Mouse (Mus musculus): ENCODE measurements around the gene Serpind1. TPM values are rescaled to one million over a fixed set of nuclear protein-coding genes. Genes with fewer than 3 reads are reported as not detected.

Serpind1 gene
- polyA plus RNA-seq, 1 experiment, result not detected

GRCm38 (mm10) chr16:17356031-17356430, 24.9 kb downstream of the Serpind1 start:
- H3K27me3 ChIP-seq (ENCODE audit: control insufficient read depth, insufficient read depth, low read length, poor library complexity, severe bottlenecking), result no peaks in the 10 kb centered on the region
- H3K4me1 ChIP-seq (ENCODE audit: control insufficient read depth, insufficient read depth, low read length), result no peaks in the 10 kb centered on the region
- H3K4me3 ChIP-seq (ENCODE audit: low read depth, low read length), result no peak overlapping the region
- H3K36me3 ChIP-seq (ENCODE audit: control insufficient read depth, insufficient read depth, low read length, poor library complexity, severe bottlenecking), result peaks cover 3% of the 10 kb centered on the region; the same call in 1 of the 2 replicates
- H3K9me3 ChIP-seq (replicated peaks; ENCODE audit: control insufficient read depth, insufficient read depth, low read length, poor library complexity, severe bottlenecking), result no peaks in the 10 kb centered on the region
- H3K9ac ChIP-seq (ENCODE audit: low read depth, poor library complexity, severe bottlenecking), result no peak overlapping the region
- no peak overlapping the region for H3K27ac ChIP-seq (ENCODE audit: insufficient read depth, low read length)
- TF ChIP-seq POLR2A (IDR thresholded peaks at IDR 0.05; ENCODE audit: insufficient read depth, low read length) (no peak), CTCF (IDR thresholded peaks at IDR 0.05; ENCODE audit: low read depth, low read length) (no peak), EP300 (IDR thresholded peaks at IDR 0.05; ENCODE audit: insufficient read depth, low read depth, low read length) (no peak)

GRCm38 (mm10) chr16:17358787-17359186, 27.6 kb downstream of the Serpind1 start:
- no peak overlapping the region for H3K4me3 ChIP-seq (ENCODE audit: low read depth, low read length)
- no peaks in the 10 kb centered on the region; the same call in 1 of the 2 replicates for H3K36me3 ChIP-seq (ENCODE audit: control insufficient read depth, insufficient read depth, low read length, poor library complexity, severe bottlenecking)
- H3K9ac ChIP-seq (ENCODE audit: low read depth, poor library complexity, severe bottlenecking), result no peak overlapping the region
- H3K27ac ChIP-seq (ENCODE audit: insufficient read depth, low read length), result no peak overlapping the region
- TF ChIP-seq EP300 (IDR thresholded peaks at IDR 0.05; ENCODE audit: insufficient read depth, low read depth, low read length), result no peak
- TF ChIP-seq CTCF (IDR thresholded peaks at IDR 0.05; ENCODE audit: low read depth, low read length), result no peak
- no peak for TF ChIP-seq POLR2A (IDR thresholded peaks at IDR 0.05; ENCODE audit: insufficient read depth, low read length)
- H3K9me3 ChIP-seq (replicated peaks; ENCODE audit: control insufficient read depth, insufficient read depth, low read length, poor library complexity, severe bottlenecking), result no peaks in the 10 kb centered on the region
- H3K27me3 ChIP-seq (ENCODE audit: control insufficient read depth, insufficient read depth, low read length, poor library complexity, severe bottlenecking), result no peaks in the 10 kb centered on the region
- H3K4me1 ChIP-seq (ENCODE audit: control insufficient read depth, insufficient read depth, low read length), result no peaks in the 10 kb centered on the region

GRCm38 (mm10) chr16:17382306-17382705, 51.1 kb downstream of the Serpind1 start:
- H3K27me3 ChIP-seq (ENCODE audit: control insufficient read depth, insufficient read depth, low read length, poor library complexity, severe bottlenecking), result no peaks in the 10 kb centered on the region

GRCm38 (mm10) chr16:17383594-17384326, 52.6 kb downstream of the Serpind1 start:
- Histone ChIP-seq H3K27ac (ENCODE audit: insufficient read depth, low read length) (no peak overlapping the region), H3K9me3 (replicated peaks; ENCODE audit: control insufficient read depth, insufficient read depth, low read length, poor library complexity, severe bottlenecking) (no peaks in the 10 kb centered on the region), H3K36me3 (ENCODE audit: control insufficient read depth, insufficient read depth, low read length, poor library complexity, severe bottlenecking) (no peaks in the 10 kb centered on the region), H3K4me3 (ENCODE audit: low read depth, low read length) (no peak overlapping the region), H3K4me1 (ENCODE audit: control insufficient read depth, insufficient read depth, low read length) (no peaks in the 10 kb centered on the region), H3K27me3 (ENCODE audit: control insufficient read depth, insufficient read depth, low read length, poor library complexity, severe bottlenecking) (no peaks in the 10 kb centered on the region), H3K9ac (ENCODE audit: low read depth, poor library complexity, severe bottlenecking) (no peak overlapping the region)
- no peak for TF ChIP-seq EP300 (IDR thresholded peaks at IDR 0.05; ENCODE audit: insufficient read depth, low read depth, low read length)
- no peak for TF ChIP-seq POLR2A (IDR thresholded peaks at IDR 0.05; ENCODE audit: insufficient read depth, low read length)
- no peak for TF ChIP-seq CTCF (IDR thresholded peaks at IDR 0.05; ENCODE audit: low read depth, low read length)

More at GRCm38 (mm10) chr16:17382306-17382705, 51.1 kb downstream of the Serpind1 start:
- H3K9ac ChIP-seq (ENCODE audit: low read depth, poor library complexity, severe bottlenecking), result no peak overlapping the region
- no peaks in the 10 kb centered on the region for H3K9me3 ChIP-seq (replicated peaks; ENCODE audit: control insufficient read depth, insufficient read depth, low read length, poor library complexity, severe bottlenecking)
- H3K4me1 ChIP-seq (ENCODE audit: control insufficient read depth, insufficient read depth, low read length), result no peaks in the 10 kb centered on the region
- no peaks in the 10 kb centered on the region for H3K36me3 ChIP-seq (ENCODE audit: control insufficient read depth, insufficient read depth, low read length, poor library complexity, severe bottlenecking)
- no peak overlapping the region for H3K27ac ChIP-seq (ENCODE audit: insufficient read depth, low read length)
- no peak overlapping the region for H3K4me3 ChIP-seq (ENCODE audit: low read depth, low read length)
- TF ChIP-seq EP300 (IDR thresholded peaks at IDR 0.05; ENCODE audit: insufficient read depth, low read depth, low read length) (no peak), CTCF (IDR thresholded peaks at IDR 0.05; ENCODE audit: low read depth, low read length) (no peak), POLR2A (IDR thresholded peaks at IDR 0.05; ENCODE audit: insufficient read depth, low read length) (no peak)

GRCm38 (mm10) chr16:17392784-17393183, 61.6 kb downstream of the Serpind1 start:
- no peak overlapping the region for H3K4me3 ChIP-seq (ENCODE audit: low read depth, low read length)
- no peak overlapping the region for H3K27ac ChIP-seq (ENCODE audit: insufficient read depth, low read length)
- no peaks in the 10 kb centered on the region for H3K27me3 ChIP-seq (ENCODE audit: control insufficient read depth, insufficient read depth, low read length, poor library complexity, severe bottlenecking)
- no peak for TF ChIP-seq EP300 (IDR thresholded peaks at IDR 0.05; ENCODE audit: insufficient read depth, low read depth, low read length)
- H3K4me1 ChIP-seq (ENCODE audit: control insufficient read depth, insufficient read depth, low read length), result no peaks in the 10 kb centered on the region
- H3K9me3 ChIP-seq (replicated peaks; ENCODE audit: control insufficient read depth, insufficient read depth, low read length, poor library complexity, severe bottlenecking), result no peaks in the 10 kb centered on the region
- no peaks in the 10 kb centered on the region for H3K36me3 ChIP-seq (ENCODE audit: control insufficient read depth, insufficient read depth, low read length, poor library complexity, severe bottlenecking)
- no peak overlapping the region for H3K9ac ChIP-seq (ENCODE audit: low read depth, poor library complexity, severe bottlenecking)

Other genes starting within 250 kb of the Serpind1 start
- gene Ppil2, start 220.1 kb upstream of the Serpind1 start, polyA plus RNA-seq (2011; ENCODE audit: insufficient read depth, insufficient read length, low read depth, missing spikeins), result 128 and 139 TPM in 2 replicates
- gene 2610318N02Rik, start 206.2 kb upstream of the Serpind1 start, polyA plus RNA-seq (2011; ENCODE audit: insufficient read depth, insufficient read length, low read depth, missing spikeins), result 44.0 and 55.6 TPM in 2 replicates
- 21.0 and 26.1 TPM in 2 replicates for gene Sdf2l1, start 199.0 kb upstream of the Serpind1 start, polyA plus RNA-seq (2011; ENCODE audit: insufficient read depth, insufficient read length, low read depth, missing spikeins)
- 15.3 and 15.5 TPM in 2 replicates for gene Ydjc, start 186.8 kb upstream of the Serpind1 start, polyA plus RNA-seq (2011; ENCODE audit: insufficient read depth, insufficient read length, low read depth, missing spikeins)
- gene Ccdc116, start 184.1 kb upstream of the Serpind1 start, polyA plus RNA-seq (2011; ENCODE audit: insufficient read depth, insufficient read length, low read depth, missing spikeins), result 1.5 and 1.7 TPM in 2 replicates
- gene Ube2l3, start 128.7 kb upstream of the Serpind1 start, polyA plus RNA-seq (2011; ENCODE audit: insufficient read depth, insufficient read length, low read depth, missing spikeins), result 203 and 207 TPM in 2 replicates
- 0.63 and 0.90 TPM in 2 replicates for gene Rimbp3, start 122.8 kb upstream of the Serpind1 start, polyA plus RNA-seq (2011; ENCODE audit: insufficient read depth, insufficient read length, low read depth, missing spikeins)
- 40.9 and 43.5 TPM in 2 replicates for gene Hic2, start 97.8 kb upstream of the Serpind1 start, polyA plus RNA-seq (2011; ENCODE audit: insufficient read depth, insufficient read length, low read depth, missing spikeins)
- 9.6 and 10.5 TPM in 2 replicates for gene Tmem191c, start 55.3 kb upstream of the Serpind1 start, polyA plus RNA-seq (2011; ENCODE audit: insufficient read depth, insufficient read length, low read depth, missing spikeins)
- gene Snap29, start 74.6 kb downstream of the Serpind1 start, polyA plus RNA-seq (2011; ENCODE audit: insufficient read depth, insufficient read length, low read depth, missing spikeins), result 17.0 and 18.9 TPM in 2 replicates
- 45.2 and 50.1 TPM in 2 replicates for gene Pi4ka, start 74.9 kb downstream of the Serpind1 start, polyA plus RNA-seq (2011; ENCODE audit: insufficient read depth, insufficient read length, low read depth, missing spikeins)
- 45.7 and 48.9 TPM in 2 replicates for gene Crkl, start 120.6 kb downstream of the Serpind1 start, polyA plus RNA-seq (2011; ENCODE audit: insufficient read depth, insufficient read length, low read depth, missing spikeins)
- gene Aifm3, start 158.2 kb downstream of the Serpind1 start, polyA plus RNA-seq (2011; ENCODE audit: insufficient read depth, insufficient read length, low read depth, missing spikeins), result 6.4 and 7.5 TPM in 2 replicates
- 46.1 and 46.6 TPM in 2 replicates for gene Lztr1, start 177.3 kb downstream of the Serpind1 start, polyA plus RNA-seq (2011; ENCODE audit: insufficient read depth, insufficient read length, low read depth, missing spikeins)
- gene Thap7, start 199.8 kb downstream of the Serpind1 start, polyA plus RNA-seq (2011; ENCODE audit: insufficient read depth, insufficient read length, low read depth, missing spikeins), result 12.9 and 13.1 TPM in 2 replicates
- 1.6 and 1.8 TPM in 2 replicates for gene Lrrc74b, start 229.9 kb downstream of the Serpind1 start, polyA plus RNA-seq (2011; ENCODE audit: insufficient read depth, insufficient read length, low read depth, missing spikeins)
- gene P2rx6, start 230.5 kb downstream of the Serpind1 start, polyA plus RNA-seq (2011; ENCODE audit: insufficient read depth, insufficient read length, low read depth, missing spikeins), result 0.25 TPM in 1 of 2 replicates, not detected in the other